Mouse (Mus musculus): ENCODE data around the gene Olfr110.
"Not testable (repeated sequence)": the region's sequence is repeated elsewhere in the genome, so short reads cannot be mapped to it uniquely, and the experiment has no call there.

Gene Olfr110

DNA sequence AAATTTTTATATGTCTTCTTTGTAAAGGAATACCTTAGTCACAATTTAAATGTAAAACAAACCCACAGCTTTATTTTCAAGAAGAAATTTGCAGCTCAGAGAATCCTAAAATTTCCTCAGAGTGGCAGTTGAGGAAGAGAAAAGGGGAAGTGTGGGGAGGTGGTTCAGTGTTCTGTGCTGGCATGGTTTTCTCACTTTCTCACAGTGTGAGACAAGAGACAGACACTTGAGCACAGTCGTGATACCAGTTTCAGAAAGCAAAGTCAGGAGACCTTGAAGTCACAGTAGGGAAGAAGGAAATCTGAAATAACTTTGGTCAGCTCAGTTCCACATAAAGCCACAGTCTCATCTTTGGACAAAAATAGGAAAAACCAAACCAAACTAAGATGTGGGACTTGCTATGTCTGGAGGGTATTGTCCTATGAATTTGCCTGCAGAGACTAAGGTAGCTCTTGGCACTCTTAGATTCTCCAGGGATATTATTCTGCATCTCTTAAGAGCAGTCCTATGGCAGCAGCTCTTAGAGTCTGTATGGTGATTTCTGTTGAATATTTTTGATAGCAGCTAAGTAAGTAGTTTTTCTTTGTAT is at the start of gene Olfr110:
Gene Olfr110 (plus strand): TSS at position 539 of the 589 bp plus-strand sequence.
- DNase-seq = no peak

DNA sequence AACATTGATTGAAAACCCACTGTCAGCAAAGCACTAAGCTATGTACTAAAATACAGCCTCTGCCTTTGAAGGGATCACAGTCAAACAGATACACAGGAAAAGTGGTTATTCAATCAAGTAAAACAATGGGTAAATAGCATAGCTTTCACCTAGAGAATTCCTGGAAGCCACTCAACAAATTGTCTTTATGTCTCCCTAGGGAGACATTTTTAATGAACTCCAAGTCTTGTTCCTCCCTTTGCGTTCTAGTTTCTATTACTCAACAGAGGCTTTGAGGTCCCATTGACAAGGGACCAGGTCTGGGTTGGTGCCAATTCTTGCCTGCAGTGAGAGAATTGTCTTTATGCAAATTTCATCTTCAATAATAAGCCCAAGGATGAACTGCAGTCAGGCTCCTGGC is 47.1 kb upstream of the Olfr110 start, which contains the start of gene Olfr108:
Gene Olfr108 (plus strand): TSS at position 301 of the 400 bp plus-strand sequence.
- no peak for DNase-seq

DNA sequence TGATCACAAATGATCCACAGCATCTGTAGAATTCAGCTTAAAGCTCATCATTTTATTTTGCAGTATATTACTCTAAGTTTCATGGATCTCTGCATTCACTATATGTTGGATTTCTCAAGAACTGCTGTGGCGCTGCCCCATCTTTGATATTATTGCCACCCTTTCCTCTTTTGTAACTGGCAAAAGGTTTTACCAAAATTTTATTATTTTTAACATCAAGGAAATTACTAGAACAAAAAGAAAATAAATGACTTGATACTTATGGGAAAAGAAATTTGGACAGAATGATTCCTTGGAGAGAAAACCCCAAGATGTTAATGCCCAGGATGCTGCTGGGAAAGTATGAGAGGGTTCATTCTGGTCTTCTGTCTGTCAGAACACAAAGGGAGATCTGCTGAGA is 33.7 kb upstream of the Olfr110 start, which contains the start of gene Olfr109:
Gene Olfr109 (plus strand): TSS at position 301 of the 400 bp plus-strand sequence.
- no peak for DNase-seq

DNA sequence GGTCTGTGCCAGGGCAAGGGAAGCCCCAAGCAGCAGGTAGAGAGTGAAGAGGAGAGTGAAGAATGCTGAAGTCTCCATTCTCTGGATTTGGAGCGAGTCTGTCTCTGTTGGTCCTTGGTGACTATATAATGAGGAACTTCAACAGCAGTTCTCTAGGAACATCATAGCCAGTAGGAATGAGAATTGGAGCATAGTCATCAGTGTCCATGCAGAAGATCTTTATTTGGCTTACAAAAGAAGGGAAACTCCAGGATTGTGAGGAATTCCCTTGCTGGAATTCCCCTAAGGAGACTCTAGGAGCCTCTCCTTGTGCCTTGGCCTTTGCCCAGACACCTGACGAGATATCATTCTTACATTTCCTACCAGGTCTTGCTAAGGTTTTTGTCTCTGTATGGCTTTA is 8.8 kb upstream of the Olfr110 start, which contains the start of gene H2-M2:
Gene H2-M2 (minus strand): TSS at position 101 of the 400 bp plus-strand sequence.
- DNase-seq = no peak

DNA sequence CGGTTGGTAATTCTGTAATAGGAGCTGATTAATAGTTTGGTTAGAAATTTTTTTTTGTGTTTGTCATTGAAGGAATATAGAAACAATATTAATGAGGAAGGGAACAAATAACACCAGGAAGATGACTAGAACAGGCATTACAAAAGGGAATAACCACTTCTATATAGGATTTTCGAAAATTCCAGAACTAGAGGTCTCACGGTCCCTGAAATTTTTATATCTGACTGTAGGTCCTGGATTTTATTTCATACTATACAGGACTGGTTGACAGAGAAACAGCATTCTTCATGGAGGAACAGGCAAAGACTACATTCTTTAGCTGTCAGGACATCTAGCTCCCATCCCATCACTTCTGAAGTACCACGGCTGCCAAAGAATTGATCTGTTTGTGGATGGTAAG is 15.5 kb downstream of the Olfr110 start, which contains the start of gene Olfr111:
Gene Olfr111 (plus strand): TSS at position 301 of the 400 bp plus-strand sequence.
- DNase-seq = no peak

DNA sequence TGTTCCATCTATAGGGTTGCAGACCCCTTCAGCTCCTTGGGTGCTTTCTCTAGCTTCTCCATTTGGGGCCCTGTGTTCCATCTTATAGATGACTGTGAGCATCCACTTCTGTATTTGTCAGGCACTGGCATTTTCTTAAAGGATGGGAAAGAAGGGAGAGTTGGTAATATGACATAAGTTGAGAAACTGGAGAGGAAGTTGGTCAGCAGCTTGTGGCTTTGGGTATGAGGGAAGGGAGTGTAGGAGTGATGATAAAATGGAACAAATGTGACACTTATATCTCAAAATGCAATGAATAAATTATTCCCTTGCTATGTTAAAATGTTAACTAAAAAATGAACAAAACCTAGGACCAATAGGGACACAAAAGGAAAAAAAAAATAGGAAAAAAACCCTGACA is 32.3 kb downstream of the Olfr110 start:
- not testable (repeated sequence) for DNase-seq

DNA sequence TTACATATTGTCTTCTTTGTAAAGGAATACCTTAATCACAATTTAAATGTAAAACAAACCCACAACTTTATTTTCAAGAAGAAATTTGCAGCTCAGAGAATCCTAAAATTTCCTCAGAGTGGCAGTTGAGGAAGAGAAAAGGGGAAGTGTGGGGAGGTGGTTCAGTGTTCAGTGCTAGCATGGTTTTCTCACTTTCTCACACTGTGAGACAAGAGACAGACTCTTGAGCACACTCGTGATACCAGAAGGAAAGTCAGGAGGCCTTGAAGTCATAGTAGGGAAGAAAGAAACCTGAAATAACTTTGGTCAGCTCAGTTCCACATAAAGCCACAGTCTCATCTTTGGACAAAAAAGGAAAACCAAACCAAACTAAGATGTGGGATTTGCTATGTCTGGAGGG is 33.2 kb downstream of the Olfr110 start:
- DNase-seq = not testable (repeated sequence)

DNA sequence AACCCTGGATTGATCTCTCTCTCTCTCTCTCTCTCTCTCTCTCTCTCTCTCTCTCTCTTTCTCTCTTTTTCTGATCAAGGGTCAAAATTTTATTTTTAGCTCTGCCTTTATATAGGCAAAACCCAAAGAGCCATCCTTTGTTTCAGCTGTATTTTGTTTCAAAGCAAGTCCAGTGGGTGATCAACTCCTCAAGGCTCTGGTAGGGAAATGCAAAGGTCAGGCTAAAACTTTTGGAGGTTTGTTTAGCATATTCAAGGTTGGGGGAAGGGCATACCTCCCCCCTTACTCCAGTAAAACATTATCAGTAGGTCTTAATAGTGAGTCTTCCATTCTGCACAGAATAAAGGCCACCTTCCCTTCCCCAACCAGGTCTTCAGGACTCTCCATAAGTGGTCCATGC is 42.9 kb downstream of the Olfr110 start:
- DNase-seq = no peak

DNA sequence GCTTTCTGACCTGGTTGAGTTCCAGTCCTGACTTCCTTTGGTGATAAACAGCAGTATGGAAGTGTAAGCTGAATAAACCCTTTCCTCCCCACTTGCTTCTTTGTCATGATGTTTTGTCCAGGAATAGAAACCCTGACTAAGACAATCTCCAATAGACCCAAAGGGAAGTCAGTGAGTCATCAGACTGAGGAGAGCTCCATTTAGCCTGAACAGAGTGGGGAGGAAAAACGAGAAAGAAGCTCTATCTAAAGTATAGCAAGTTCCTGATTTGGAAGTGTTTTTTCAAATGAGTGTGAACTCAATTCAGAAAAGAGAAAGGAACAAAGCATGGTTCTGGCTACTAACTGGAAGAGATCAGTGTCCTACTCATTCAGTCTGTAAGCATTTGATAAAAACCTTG is 46.1 kb downstream of the Olfr110 start:
- not testable (repeated sequence) for DNase-seq

DNA sequence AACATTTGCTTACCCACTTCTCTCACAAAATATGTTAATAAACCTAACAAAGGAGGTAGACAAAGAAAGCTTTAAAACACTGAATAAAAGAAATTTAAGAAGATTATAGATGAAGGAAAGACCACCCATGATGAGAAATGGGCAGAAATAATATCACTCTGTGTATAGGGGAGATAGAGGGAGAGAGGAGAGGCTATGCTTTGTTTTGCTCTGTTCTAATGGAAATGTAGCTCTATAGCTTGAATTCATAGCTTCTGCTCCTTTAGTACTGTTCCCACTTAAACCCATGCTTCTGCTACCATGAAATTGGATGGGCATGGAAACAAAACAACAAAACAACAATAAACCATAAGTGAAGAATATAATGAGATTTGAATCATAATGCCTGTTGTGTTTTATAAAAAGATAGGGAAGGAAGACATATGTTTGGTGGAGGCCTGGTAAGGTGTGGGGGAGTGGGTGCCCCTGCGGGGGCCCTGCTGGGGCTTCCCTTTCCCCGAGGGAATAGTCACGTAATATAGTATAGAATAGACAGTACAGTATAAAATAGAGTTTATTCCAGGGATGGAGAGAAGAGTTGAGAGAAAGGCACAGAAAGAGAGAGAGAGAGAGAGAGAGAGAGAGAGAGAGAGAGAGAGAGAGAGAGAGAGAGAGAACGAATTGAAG is 49.3 kb downstream of the Olfr110 start:
- no peak for DNase-seq

DNA sequence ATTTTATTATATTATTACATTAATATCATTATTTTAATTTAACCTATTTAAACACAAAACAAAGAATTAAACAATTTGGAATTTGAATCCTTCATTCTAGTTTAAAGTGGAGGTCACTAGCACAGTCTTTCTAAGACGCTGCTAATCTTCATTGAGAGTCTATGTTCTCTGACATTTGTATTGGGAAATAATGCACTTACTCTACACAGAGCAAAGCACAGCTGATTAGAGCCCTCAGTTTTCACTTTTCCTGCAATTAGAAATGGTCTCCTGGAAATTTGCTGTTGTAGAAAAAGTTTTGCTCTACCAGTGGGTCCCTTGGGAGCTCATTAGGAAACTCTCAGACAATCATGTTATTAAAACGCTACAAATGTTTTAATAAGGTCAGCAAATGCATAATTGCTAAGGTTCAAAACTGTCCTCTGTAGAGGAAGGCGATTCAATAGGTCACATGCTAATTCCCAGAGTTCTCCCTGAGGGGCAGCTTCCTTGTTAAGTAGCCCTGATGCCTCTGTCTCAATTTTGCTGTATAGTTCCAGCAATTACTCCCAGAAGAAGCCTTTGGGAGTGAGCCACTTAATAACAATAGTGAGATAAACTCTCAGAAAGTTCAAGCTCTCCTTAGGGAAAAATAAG is 51.6 kb downstream of the Olfr110 start:
- no peak for DNase-seq

Measured in kidney, postnatal 10 days (tissue).